Mouse (Mus musculus) neutrophil, adult 65 days (primary cell): Measurements from ENCODE around the gene Pfas. TPM values are rescaled to one million over a fixed set of nuclear protein-coding genes. Genes with fewer than 3 reads are reported as not detected.

Experiments
- total RNA-seq: library from RNA; stranded (reverse); gene quantifications from 2 replicates; pipeline ENCODE4 v1.2.4, GENCODE M21; 2023

Gene Pfas
- 14.2 and 18.1 TPM in 2 replicates for total RNA-seq

GRCm38 (mm10) chr11:69008182-69009121 lies at the start of gene Pfas:
Gene Pfas (minus strand): TSS chr11:69008460.

GRCm38 (mm10) chr11:69045531-69046394 lies 37.5 kb upstream of the Pfas start, which contains the start of gene Aurkb:
Gene Aurkb (plus strand): TSS chr11:69045647.

DNA sequence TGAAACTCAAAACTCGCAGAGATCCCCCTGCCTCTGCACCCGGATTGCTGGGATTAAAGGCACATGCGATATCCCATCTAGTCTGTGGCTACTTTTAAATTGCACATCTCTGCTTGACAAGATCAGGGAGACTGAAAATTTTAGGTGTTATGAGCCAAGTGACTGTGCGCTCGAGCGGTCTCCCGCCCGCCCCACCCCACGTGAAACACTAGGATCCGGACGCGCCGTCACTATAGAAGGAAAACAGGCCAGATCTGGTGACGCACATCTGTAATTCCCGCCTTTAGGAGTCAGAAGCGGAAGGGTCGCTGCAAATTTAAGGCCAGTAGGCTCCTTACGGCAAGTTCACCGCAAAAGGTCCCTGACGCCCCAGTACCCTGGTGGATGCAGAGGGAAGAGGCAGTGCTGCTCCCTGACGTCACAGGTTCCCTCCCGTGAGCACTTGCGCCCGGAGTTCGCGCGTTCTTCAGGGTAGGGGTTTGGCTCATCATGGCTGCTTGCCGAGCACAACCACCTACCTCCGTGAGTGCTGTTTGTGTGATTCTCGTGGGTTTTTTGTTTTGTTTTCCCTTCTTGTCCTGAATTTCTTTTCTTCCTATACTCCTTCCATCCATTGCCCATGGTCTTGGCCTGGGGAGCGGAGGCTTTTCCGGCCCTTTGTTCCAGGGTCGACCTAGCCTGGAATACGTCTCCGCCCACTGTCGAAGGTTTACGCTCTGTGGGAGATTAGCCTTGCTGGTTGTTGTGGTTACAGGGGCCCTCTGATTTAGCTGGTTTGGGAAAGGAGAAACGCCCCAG lies 7.6 kb upstream of the Pfas start, which contains the start of gene Ctc1:
TSS of gene Ctc1 (plus strand) at position 268 of the 798 bp plus-strand sequence.

GRCm38 (mm10) chr11:68975085-68975484 lies 33.2 kb downstream of the Pfas start, which contains the start of gene Rangrf:
Gene Rangrf (minus strand): TSS chr11:68975185.

DNA sequence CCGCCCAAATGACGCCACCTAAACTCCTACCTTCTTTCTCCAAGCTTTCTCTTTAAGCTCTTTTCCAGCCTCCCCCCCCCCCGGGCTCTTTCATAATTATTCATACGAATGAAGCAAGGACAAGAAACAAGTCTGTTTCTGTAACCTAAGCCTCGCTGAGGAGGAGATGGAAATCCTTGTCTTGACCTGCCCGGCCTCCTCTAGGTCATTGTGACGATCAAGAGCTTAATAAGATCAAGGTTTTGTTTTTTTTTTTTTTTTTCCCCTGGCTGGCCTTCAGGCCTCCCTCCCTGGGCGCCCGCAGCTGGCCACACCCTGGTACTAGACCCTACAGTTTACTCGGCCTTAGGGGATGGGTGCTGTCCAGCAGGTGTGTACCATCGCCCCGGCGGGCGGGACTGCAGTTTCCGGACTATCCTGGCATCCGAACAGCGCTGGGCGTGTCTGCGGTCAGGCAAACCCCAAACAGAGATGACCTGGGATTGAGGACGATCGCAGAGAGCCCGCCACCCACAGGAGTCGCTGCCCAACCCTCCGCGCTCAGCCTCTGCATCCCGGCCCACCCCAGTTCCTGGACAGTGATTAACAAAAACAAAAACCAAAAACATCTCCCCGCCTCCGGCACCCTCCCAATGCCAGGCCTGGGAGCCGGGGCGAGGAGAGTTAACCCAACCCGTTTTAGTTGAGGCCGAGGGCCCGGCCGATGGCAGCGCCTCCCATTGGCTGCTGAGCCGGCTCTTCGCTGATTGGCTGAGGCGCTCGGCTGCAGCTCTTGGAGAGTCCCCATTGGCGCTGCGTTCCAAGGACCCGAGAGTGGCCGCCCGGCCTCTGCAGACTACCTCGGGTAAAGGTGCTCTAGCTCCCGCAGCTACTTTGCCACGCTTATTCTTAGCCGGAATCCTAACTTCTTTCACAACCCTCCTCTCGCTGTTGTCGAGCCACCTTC lies 40.6 kb downstream of the Pfas start, which contains the start of gene Slc25a35:
TSS of gene Slc25a35 (plus strand) at position 795 of the 946 bp plus-strand sequence.

DNA sequence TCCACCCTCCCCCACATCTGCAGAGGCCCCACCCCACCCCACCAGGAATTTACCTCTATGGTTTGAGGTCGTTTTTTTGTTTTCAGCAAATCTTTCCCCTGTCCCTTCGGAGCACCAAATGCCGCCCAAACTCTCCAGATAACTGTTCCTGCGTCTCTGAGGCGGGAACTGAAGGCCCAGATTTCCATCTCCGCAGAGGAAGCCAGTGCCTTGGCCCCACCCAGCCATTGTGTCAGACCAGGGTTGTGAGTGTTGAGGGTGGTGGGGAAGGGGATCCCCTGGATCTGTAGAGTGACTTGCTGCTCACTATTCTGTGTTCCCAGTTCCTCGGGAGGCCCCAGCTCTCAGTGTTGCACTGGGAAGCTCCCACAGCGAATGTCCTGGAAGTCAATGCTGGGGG lies 51.0 kb downstream of the Pfas start, which contains the start of gene Arhgef15:
TSS of gene Arhgef15 (minus strand) at position 173 of the 400 bp plus-strand sequence.

Other genes starting within 250 kb of the Pfas start
- gene Ndel1, start 136.6 kb downstream of the Pfas start, total RNA-seq, result 257 and 335 TPM in 2 replicates
- gene Rnf222, start 119.9 kb downstream of the Pfas start, total RNA-seq, result not detected in 2 replicates
- 419 and 636 TPM in 2 replicates for gene Rpl26, start 106.9 kb downstream of the Pfas start, total RNA-seq
- not detected in 2 replicates for gene Odf4, start 81.4 kb downstream of the Pfas start, total RNA-seq
- gene Arhgef15, start 51.0 kb downstream of the Pfas start, total RNA-seq, result not detected in 2 replicates
- 1.7 and 3.3 TPM in 2 replicates for gene Slc25a35, start 40.3 kb downstream of the Pfas start, total RNA-seq
- gene Rangrf, start 33.3 kb downstream of the Pfas start, total RNA-seq, result 2.3 and 4.0 TPM in 2 replicates
- 26.5 and 40.5 TPM in 2 replicates for gene Ctc1, start 7.5 kb upstream of the Pfas start, total RNA-seq
- 66.6 and 91.0 TPM in 2 replicates for gene Aurkb, start 37.2 kb upstream of the Pfas start, total RNA-seq
- 41.4 and 58.9 TPM in 2 replicates for gene Borcs6, start 51.3 kb upstream of the Pfas start, total RNA-seq
- 1.4 and 1.7 TPM in 2 replicates for gene Tmem107, start 62.3 kb upstream of the Pfas start, total RNA-seq
- 204 and 249 TPM in 2 replicates for gene Vamp2, start 80.0 kb upstream of the Pfas start, total RNA-seq
- 481 and 552 TPM in 2 replicates for gene Per1, start 86.8 kb upstream of the Pfas start, total RNA-seq
- gene Hes7, start 111.9 kb upstream of the Pfas start, total RNA-seq, result not detected in 2 replicates
- not detected in 2 replicates for gene 9130213A22Rik, start 114.1 kb upstream of the Pfas start, total RNA-seq
- gene Aloxe3, start 117.4 kb upstream of the Pfas start, total RNA-seq, result not detected in 2 replicates
- gene Alox12b, start 148.5 kb upstream of the Pfas start, total RNA-seq, result not detected in 2 replicates
- 0.13 TPM in 1 of 2 replicates, not detected in the other for gene Alox8, start 189.4 kb upstream of the Pfas start, total RNA-seq
- gene Gucy2e, start 228.6 kb upstream of the Pfas start, total RNA-seq, result not detected in 2 replicates